Mouse (Mus musculus) right cerebral cortex, adult 18-20 months (tissue): ENCODE measurements at regions not wholly inside any gene's neighbourhood (a gene's known extent, or its start where the extent isn't known, plus 50 kb on each side); places are given as distances from the start of the nearest gene placed in this dataset.
A peak's percentile ranks its signal among the peaks of the same experiment; 100 is the strongest.

Experiments used
- DNase-seq: peaks from one replicate; pipeline ENCODE4 v3.0.0; 2022; ENCODE audit warnings: mixed read lengths

- DNase-seq = no peak
Observed at GRCm38 (mm10) chr2:50003866-50004265, 62.4 kb upstream of the Lypd6 start.

- no peak for DNase-seq
Observed at GRCm38 (mm10) chr2:50004674-50005527, 61.3 kb upstream of the Lypd6 start.

GRCm38 (mm10) chr2:50008282-50008681, 57.9 kb upstream of the Lypd6 start:
- no peak for DNase-seq

- DNase-seq = no peak
Observed at GRCm38 (mm10) chr2:50010409-50010808, 55.8 kb upstream of the Lypd6 start.

- DNase-seq = no peak
Observed at GRCm38 (mm10) chr2:50012303-50012702, 53.9 kb upstream of the Lypd6 start.

- DNase-seq = peak; percentile 79
Observed at GRCm38 (mm10) chr2:50013248-50013647, 53.0 kb upstream of the Lypd6 start.

GRCm38 (mm10) chr2:50013882-50014281, 52.3 kb upstream of the Lypd6 start:
- no peak for DNase-seq

GRCm38 (mm10) chr2:50014683-50015082, 51.5 kb upstream of the Lypd6 start:
- DNase-seq = peak; percentile 8
